Mouse (Mus musculus) frontal cortex, postnatal 36 days (tissue): ENCODE data around the gene Cdh4.

ENCODE experiments used
- DNase-seq, 2 experiments: peaks; one replicate each; pipeline ENCODE4 v3.0.0; 2022; ENCODE audit warnings: low spot score in 2 of 2

Gene Cdh4

GRCm38 (mm10) chr2:179442191-179442540, at the start of gene Cdh4:
Gene Cdh4 (plus strand): TSS chr2:179442431.
- peak; percentile 61 to 73 for DNase-seq

- no peak for DNase-seq
Observed at GRCm38 (mm10) chr2:179395442-179395841, 46.8 kb upstream of the Cdh4 start.

GRCm38 (mm10) chr2:179399645-179400249, 42.5 kb upstream of the Cdh4 start:
- DNase-seq, result peak; percentile 12 to 34

- no peak for DNase-seq
Observed at GRCm38 (mm10) chr2:179410866-179411561, 31.2 kb upstream of the Cdh4 start.

- no peak for DNase-seq
Observed at GRCm38 (mm10) chr2:179412966-179413365, 29.3 kb upstream of the Cdh4 start.

- DNase-seq, result no peak
Observed at GRCm38 (mm10) chr2:179414253-179414652, 28.0 kb upstream of the Cdh4 start.

- no peak for DNase-seq
Observed at GRCm38 (mm10) chr2:179414704-179415103, 27.5 kb upstream of the Cdh4 start.

- no peak for DNase-seq
Observed at GRCm38 (mm10) chr2:179415892-179416403, 26.3 kb upstream of the Cdh4 start.

GRCm38 (mm10) chr2:179416587-179417227, 25.5 kb upstream of the Cdh4 start:
- DNase-seq, result no peak

GRCm38 (mm10) chr2:179425602-179426001, 16.6 kb upstream of the Cdh4 start:
- no peak for DNase-seq

- no peak for DNase-seq
Observed at GRCm38 (mm10) chr2:179428889-179429288, 13.3 kb upstream of the Cdh4 start.

GRCm38 (mm10) chr2:179440161-179440560, 2.1 kb upstream of the Cdh4 start:
- DNase-seq, result peak; percentile 26 to 39

GRCm38 (mm10) chr2:179441086-179441485, 1.1 kb upstream of the Cdh4 start:
- DNase-seq, result no peak

GRCm38 (mm10) chr2:179441717-179442116, 514 bp upstream of the Cdh4 start:
- no peak for DNase-seq

GRCm38 (mm10) chr2:179442541-179443225, 452 bp downstream of the Cdh4 start:
- peak; percentile 52 to 54 for DNase-seq

- peak; percentile 60 to 72 for DNase-seq
Observed at GRCm38 (mm10) chr2:179443226-179443815, 1.1 kb downstream of the Cdh4 start.

- peak in 1 of 2 experiments; percentile 24 for DNase-seq
Observed at GRCm38 (mm10) chr2:179443959-179444358, 1.7 kb downstream of the Cdh4 start.

- no peak for DNase-seq
Observed at GRCm38 (mm10) chr2:179448256-179448655, 6.0 kb downstream of the Cdh4 start.

GRCm38 (mm10) chr2:179449018-179449417, 6.8 kb downstream of the Cdh4 start:
- no peak for DNase-seq

GRCm38 (mm10) chr2:179459196-179459595, 17.0 kb downstream of the Cdh4 start:
- no peak for DNase-seq

GRCm38 (mm10) chr2:179459606-179460005, 17.4 kb downstream of the Cdh4 start:
- no peak for DNase-seq

- no peak for DNase-seq
Observed at GRCm38 (mm10) chr2:179463514-179463913, 21.3 kb downstream of the Cdh4 start.
